Mouse (Mus musculus) kidney, adult 2 months (tissue): ENCODE results near the gene Car3. TPM values are rescaled to one million over a fixed set of nuclear protein-coding genes. Genes with fewer than 3 reads are reported as not detected.

Experiments used
- DNase-seq: peaks from one replicate; pipeline ENCODE4 v3.0.0; 2021
- H3K27ac ChIP-seq: fragments of 200-500 bp; 2 replicates; pipeline ENCODE4 v1.5.1; 2012; ENCODE audit warnings: low read depth, low read length, control low read depth, inconsistent platforms; ENCODE audit not compliant: insufficient read depth
- H3K27me3 ChIP-seq: fragments of 200-500 bp; replicated peaks from 2 replicates; pipeline ENCODE4 v1.6.1; 2012; ENCODE audit warnings: mild to moderate bottlenecking, moderate library complexity, low read length, inconsistent platforms; ENCODE audit not compliant: control insufficient read depth, insufficient read depth
- H3K36me3 ChIP-seq: fragments of 200-500 bp; 2 replicates; pipeline ENCODE4 v1.6.1; 2012; ENCODE audit warnings: mild to moderate bottlenecking, moderate library complexity, low read length, inconsistent platforms; ENCODE audit not compliant: control insufficient read depth, insufficient read depth
- H3K4me1 ChIP-seq: fragments of 200-500 bp; 2 replicates; pipeline ENCODE4 v1.6.1; 2011; ENCODE audit warnings: low read length; ENCODE audit not compliant: control insufficient read depth, insufficient read depth
- H3K4me3 ChIP-seq: fragments of 200-500 bp; 2 replicates; pipeline ENCODE4 v1.5.1; 2011; ENCODE audit warnings: mild to moderate bottlenecking, low read depth, low read length, control low read depth; ENCODE audit not compliant: insufficient read depth
- CTCF ChIP-seq: fragments of 200-500 bp; conservative IDR thresholded peaks from 2 replicates; pipeline ENCODE4 v1.5.1; 2011; ENCODE audit warnings: low read depth, mild to moderate bottlenecking, control low read depth, low read length, moderate library complexity, mixed read lengths; ENCODE audit not compliant: insufficient read depth, insufficient read length
- POLR2A ChIP-seq: fragments of 200-500 bp; IDR thresholded peaks from one replicate; pipeline ENCODE4 v1.6.1; 2011; ENCODE audit warnings: low read depth, low read length, control low read depth
- WGBS: fragments of 180-500 bp; shearing (Covaris S2); methylation state at CpG from one replicate; pipeline ENCODE4 v1.1.7; 2018; 5-methylcytosine and 5-hydroxymethylcytosine counted together
- polyA plus RNA-seq: library from polyadenylated mRNA; depleted of rRNA; stranded (reverse); fragments of >200 nt; gene quantifications from 2 replicates; pipeline ENCODE4 v1.2.3, GENCODE M21; 2012; rRNA removed

The Car3 gene
- polyA plus RNA-seq, 1 experiment: 359 TPM

GRCm38 (mm10) chr3:14904165-14904564, 40.9 kb downstream of the Car3 start:
- DNase-seq: peak; percentile 78
- H3K36me3 ChIP-seq: peaks cover 12% of the 10 kb centered on the region; the same call in 1 of the 2 replicates
- H3K27ac ChIP-seq: no peak overlapping the region
- H3K4me1 ChIP-seq: peaks cover 2% of the 10 kb centered on the region; the same call in 1 of the 2 replicates
- no peaks in the 10 kb centered on the region for H3K27me3 ChIP-seq
- WGBS: 51% methylated on average over 3 of the region's 3 CpGs
- no peak overlapping the region for H3K4me3 ChIP-seq
- TF ChIP-seq CTCF (no peak), POLR2A (no peak)

GRCm38 (mm10) chr3:14907271-14907670, 44.0 kb downstream of the Car3 start:
- H3K4me1 ChIP-seq: no peaks in the 10 kb centered on the region; the same call in 1 of the 2 replicates
- no peak overlapping the region for H3K27ac ChIP-seq
- no peak for DNase-seq
- no peak overlapping the region for H3K4me3 ChIP-seq
- H3K27me3 ChIP-seq: no peaks in the 10 kb centered on the region
- H3K36me3 ChIP-seq: no peaks in the 10 kb centered on the region
- 69% methylated on average over 1 of the region's 1 CpGs for WGBS
- TF ChIP-seq CTCF (no peak), POLR2A (no peak)

- no peak overlapping the region for H3K27ac ChIP-seq
- WGBS: 71% methylated on average over 4 of the region's 4 CpGs
Measured at GRCm38 (mm10) chr3:14911992-14912582, 48.8 kb downstream of the Car3 start.

GRCm38 (mm10) chr3:14913774-14914173, 50.5 kb downstream of the Car3 start:
- TF ChIP-seq POLR2A (no peak), CTCF (no peak)
- H3K36me3 ChIP-seq: no peaks in the 10 kb centered on the region
- no peaks in the 10 kb centered on the region for H3K27me3 ChIP-seq
- WGBS: 94% methylated on average over 4 of the region's 4 CpGs
- no peak overlapping the region for H3K27ac ChIP-seq
- H3K4me3 ChIP-seq: no peak overlapping the region
- DNase-seq: no peak
- H3K4me1 ChIP-seq: no peaks in the 10 kb centered on the region

More at GRCm38 (mm10) chr3:14911992-14912582, 48.8 kb downstream of the Car3 start:
- Histone ChIP-seq H3K4me3 (no peak overlapping the region), H3K36me3 (no peaks in the 10 kb centered on the region), H3K27me3 (no peaks in the 10 kb centered on the region), H3K4me1 (no peaks in the 10 kb centered on the region)
- no peak for TF ChIP-seq POLR2A
- no peak for TF ChIP-seq CTCF
- DNase-seq: no peak

GRCm38 (mm10) chr3:14915355-14915754, 52.0 kb downstream of the Car3 start:
- WGBS: 84% methylated on average over 2 of the region's 2 CpGs
- no peaks in the 10 kb centered on the region for H3K27me3 ChIP-seq
- TF ChIP-seq POLR2A (no peak), CTCF (no peak)
- no peak for DNase-seq
- H3K27ac ChIP-seq: no peak overlapping the region
- H3K36me3 ChIP-seq: no peaks in the 10 kb centered on the region
- no peaks in the 10 kb centered on the region for H3K4me1 ChIP-seq
- H3K4me3 ChIP-seq: no peak overlapping the region

GRCm38 (mm10) chr3:14917261-14917660, 53.9 kb downstream of the Car3 start:
- WGBS: 70% methylated on average over 2 of the region's 2 CpGs
- H3K27me3 ChIP-seq: no peaks in the 10 kb centered on the region
- no peaks in the 10 kb centered on the region for H3K36me3 ChIP-seq
- H3K4me1 ChIP-seq: no peaks in the 10 kb centered on the region
- no peak for TF ChIP-seq CTCF
- TF ChIP-seq POLR2A: no peak
- no peak for DNase-seq
- no peak overlapping the region for H3K27ac ChIP-seq
- no peak overlapping the region for H3K4me3 ChIP-seq

Other genes with a start within 250 kb of the Car3 start
- 2.3 and 3.2 TPM in 2 replicates for gene Car13, start 221.8 kb upstream of the Car3 start, polyA plus RNA-seq
- 0.19 TPM in 1 of 2 replicates, not detected in the other for gene Car1, start 55.1 kb upstream of the Car3 start, polyA plus RNA-seq
- 1,535 and 1,611 TPM in 2 replicates for gene Car2, start 22.8 kb downstream of the Car3 start, polyA plus RNA-seq